Mouse (Mus musculus) left cerebral cortex, postnatal 14 days (tissue): ENCODE measurements around the gene Pdss2. TPM values are rescaled to one million over a fixed set of nuclear protein-coding genes. Genes with fewer than 3 reads are reported as not detected.

ENCODE experiments used
- DNase-seq, 2 experiments: peaks; one replicate each; pipeline ENCODE4 v3.0.0; 2021 to 2022; ENCODE audit warnings: low spot score in 2 of 2, mixed read lengths in 1 of 2
- intact Hi-C: fragments of 180-260 bp; cut with DNase I; formaldehyde crosslinking; loops from one replicate; pipeline ENCODE4 v1.15.1; 2025
- total RNA-seq, 2 experiments: library from RNA; stranded (reverse); gene quantifications; 2 replicates each; pipeline ENCODE4 v1.2.3; 2021

Gene Pdss2
- total RNA-seq, 2 experiments from 2014 or later = 17.6 to 18.1 TPM

DNA sequence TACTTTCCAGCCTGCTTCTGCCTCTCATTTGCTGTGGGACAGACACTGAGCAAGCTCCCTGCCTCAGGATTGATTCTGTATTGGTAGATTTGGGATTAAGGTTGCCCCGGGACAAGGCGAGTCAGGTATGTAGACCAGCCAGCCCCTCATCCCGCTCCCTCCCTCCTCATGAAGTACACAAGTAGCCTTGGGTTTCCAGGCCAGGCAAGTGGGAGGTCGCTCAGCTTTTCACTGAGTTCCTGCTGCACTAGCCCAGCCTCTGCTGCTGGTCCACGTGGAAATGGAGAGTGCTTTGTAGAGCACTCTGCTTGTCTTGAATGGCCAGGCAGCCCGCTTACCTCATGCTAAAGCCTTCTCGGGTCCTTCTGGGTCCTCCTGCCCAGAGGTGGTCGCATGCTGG lies 268.7 kb downstream of the Pdss2 start:
- intact Hi-C loops = no loop called here
- DNase-seq = no peak

DNA sequence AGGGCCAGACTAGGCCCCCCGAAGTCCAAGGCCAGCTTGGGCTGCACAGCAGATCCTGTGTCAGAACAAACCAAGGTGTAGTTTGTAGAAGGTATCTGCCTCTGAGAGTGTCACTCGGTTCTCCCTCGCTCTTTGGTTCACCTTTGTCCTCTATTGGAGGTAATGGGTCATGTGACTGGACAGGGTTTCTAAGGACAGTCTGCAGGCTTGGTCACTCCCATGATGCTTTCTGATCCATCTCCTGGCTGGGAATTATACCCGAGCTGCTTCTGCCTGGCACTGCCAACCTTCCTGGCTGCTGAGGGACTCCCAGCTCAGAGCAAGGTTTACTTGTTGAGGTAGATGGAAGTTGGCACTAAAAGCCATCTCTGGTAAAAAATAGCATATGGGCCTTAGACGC lies 269.6 kb downstream of the Pdss2 start:
- no peak for DNase-seq
- intact Hi-C loops = no loop called here

DNA sequence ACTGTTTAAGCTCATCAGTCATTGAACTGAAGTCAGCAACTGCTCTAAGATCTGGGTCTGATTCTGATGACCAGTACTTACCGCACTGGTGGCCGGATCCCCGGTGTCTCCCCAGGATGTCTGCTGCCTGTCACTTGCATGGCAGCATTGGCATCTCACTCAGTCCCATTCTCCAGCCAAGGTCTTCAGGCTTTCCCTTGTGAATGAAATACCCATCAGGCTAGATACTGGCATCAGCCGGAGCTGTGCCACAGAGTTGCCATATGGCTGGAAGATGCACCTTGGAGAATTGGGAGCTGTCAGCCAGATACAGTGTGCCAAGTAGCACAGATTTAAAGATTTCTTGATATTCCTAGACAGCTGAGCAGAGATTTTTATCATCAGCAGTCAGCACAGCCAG lies 281.3 kb downstream of the Pdss2 start:
- intact Hi-C loops = no loop called here
- DNase-seq = no peak

DNA sequence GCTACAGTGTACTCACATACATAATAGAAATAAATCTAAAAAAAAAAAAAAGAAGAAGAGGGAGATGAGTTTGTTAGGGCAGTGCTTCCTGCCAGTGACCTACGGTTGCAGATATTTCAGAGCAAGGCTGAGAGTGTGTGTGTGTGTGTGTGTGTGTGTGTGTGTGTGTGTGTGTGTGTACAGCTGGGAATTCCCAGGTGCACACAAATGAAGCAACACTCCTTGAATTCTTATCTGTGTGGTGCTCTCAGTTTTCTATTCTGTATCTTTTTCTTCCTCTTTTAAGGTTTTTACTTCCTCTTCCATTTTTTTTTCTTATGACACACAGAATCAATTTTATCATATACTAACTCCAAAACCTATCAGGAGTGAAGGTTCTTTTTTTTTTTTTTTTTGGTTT lies 283.0 kb downstream of the Pdss2 start:
- intact Hi-C loops = no loop called here
- DNase-seq = no peak

DNA sequence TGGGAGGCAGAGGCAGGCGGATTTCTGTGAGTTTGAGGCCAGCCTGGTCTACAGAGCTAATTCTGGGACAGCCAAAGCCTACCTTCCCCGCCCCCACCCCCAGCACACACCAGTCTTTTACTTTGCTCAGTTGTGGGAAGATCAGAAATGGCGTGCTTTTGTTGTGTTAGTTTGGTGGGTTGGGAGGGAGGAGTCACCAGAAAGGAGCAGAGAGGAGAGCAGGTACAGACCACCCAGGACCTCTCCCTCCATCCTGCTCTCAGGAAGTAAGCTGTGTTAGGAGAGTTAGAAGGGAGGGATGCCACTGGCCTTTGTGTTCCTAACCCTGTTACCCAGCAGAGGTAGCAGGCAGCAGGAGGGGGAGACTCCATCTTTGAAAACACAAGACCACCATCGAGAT lies 285.8 kb downstream of the Pdss2 start:
- DNase-seq = no peak

DNA sequence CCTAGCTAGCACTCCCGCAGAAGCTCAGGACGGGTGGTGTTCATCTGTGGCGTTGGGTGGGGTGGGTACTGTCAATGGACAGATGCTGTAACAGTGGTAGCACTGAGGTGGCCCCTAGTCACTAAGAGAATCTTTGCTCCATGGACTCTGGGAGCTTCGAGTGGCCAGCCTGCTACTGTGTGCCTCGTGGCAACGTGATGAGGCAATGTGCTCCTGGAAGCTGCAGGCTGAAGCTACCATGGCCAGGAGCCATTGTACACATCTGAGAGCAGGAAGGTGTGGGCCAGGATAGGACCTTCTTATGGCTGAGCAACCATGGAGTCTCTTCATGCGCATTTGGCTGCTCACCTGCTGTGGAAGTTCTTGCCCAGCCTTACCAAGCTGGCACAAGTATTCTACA lies 287.9 kb downstream of the Pdss2 start:
- DNase-seq = no peak
- intact Hi-C loops = no loop called here

More for the DNA sequence above, 285.8 kb downstream of the Pdss2 start:
- intact Hi-C loops = no loop called here

DNA sequence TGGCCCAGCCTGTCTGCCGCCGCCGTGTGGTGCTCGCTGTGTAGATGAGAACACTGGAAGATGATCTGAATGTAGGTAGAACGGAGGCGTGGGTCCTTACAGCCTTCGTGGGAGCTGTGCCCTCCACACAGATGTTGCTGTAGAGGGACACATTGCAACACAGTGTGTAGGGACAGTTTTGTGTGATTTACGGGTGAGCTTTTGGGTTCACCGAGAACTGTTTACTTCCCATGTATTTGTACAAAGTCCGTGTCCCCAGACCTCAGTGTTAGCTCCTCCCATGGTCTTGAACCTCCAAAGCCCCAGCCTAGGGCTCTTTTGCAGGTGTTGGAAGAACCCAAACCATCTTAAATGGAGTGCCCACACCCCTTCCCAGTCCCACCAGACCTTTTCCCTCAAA lies 291.7 kb downstream of the Pdss2 start:
- intact Hi-C loops = no loop called here
- no peak for DNase-seq

Other genes starting within 250 kb of the Pdss2 start
- gene Sobp, start 47.0 kb upstream of the Pdss2 start, total RNA-seq = 10 to 100 TPM; 88.8 to 96.5 TPM
- 1 to 10 TPM; 1.2 to 1.9 TPM for gene 9030612E09Rik, start 46.8 kb upstream of the Pdss2 start, total RNA-seq